Mouse (Mus musculus): ENCODE results near the gene Xpo4. TPM values are rescaled to one million over a fixed set of nuclear protein-coding genes. Genes with fewer than 3 reads are reported as not detected.
"Not testable (repeated sequence)": the region's sequence is repeated elsewhere in the genome, so short reads cannot be mapped to it uniquely, and the experiment has no call there.

Gene Xpo4
- polyA plus RNA-seq, 1 experiment from 2014 or later = 11.6 TPM

- H3K9ac ChIP-seq = no peak overlapping the region
- H3K4me3 ChIP-seq = no peak overlapping the region
- ATAC-seq (ENCODE audit: low FRiP score, low read depth) = no peak
- no peak overlapping the region for H3K4me2 ChIP-seq
- H3K27ac ChIP-seq (replicated peaks) = no peak overlapping the region
- peaks cover 4% of the 10 kb centered on the region; the same call in 1 of the 2 replicates for H3K4me1 ChIP-seq (replicated peaks)
- H3K9me3 ChIP-seq = no peaks in the 10 kb centered on the region
- H3K36me3 ChIP-seq = peaks cover 9% of the 10 kb centered on the region
- no peaks in the 10 kb centered on the region for H3K27me3 ChIP-seq
- WGBS = 87% methylated on average over 10 of the region's 10 CpGs
Observed at GRCm38 (mm10) chr14:57699016-57699415, 33.8 kb upstream of the Xpo4 start.

- H3K4me2 ChIP-seq = no peak overlapping the region
- no peaks in the 10 kb centered on the region for H3K27me3 ChIP-seq
- 94% methylated on average over 15 of the region's 15 CpGs for WGBS
- no peak overlapping the region for H3K4me3 ChIP-seq
- H3K9me3 ChIP-seq = no peaks in the 10 kb centered on the region
- no peak overlapping the region for H3K9ac ChIP-seq
- H3K4me1 ChIP-seq (replicated peaks) = no peaks in the 10 kb centered on the region
- H3K36me3 ChIP-seq = peaks cover 9% of the 10 kb centered on the region
- no peak for ATAC-seq (ENCODE audit: low FRiP score, low read depth)
- H3K27ac ChIP-seq (replicated peaks) = no peak overlapping the region
Observed at GRCm38 (mm10) chr14:57696066-57696465, 30.8 kb upstream of the Xpo4 start.

- no peak overlapping the region for H3K4me2 ChIP-seq
- no peak for ATAC-seq (ENCODE audit: low FRiP score, low read depth)
- H3K27ac ChIP-seq (replicated peaks) = no peak overlapping the region
- H3K27me3 ChIP-seq = no peaks in the 10 kb centered on the region
- WGBS = 89% methylated on average over 8 of the region's 8 CpGs
- H3K9ac ChIP-seq = no peak overlapping the region
- no peaks in the 10 kb centered on the region for H3K4me1 ChIP-seq (replicated peaks)
- H3K4me3 ChIP-seq = no peak overlapping the region
- peaks cover 9% of the 10 kb centered on the region for H3K36me3 ChIP-seq
- no peaks in the 10 kb centered on the region for H3K9me3 ChIP-seq
Observed at GRCm38 (mm10) chr14:57695550-57695949, 30.3 kb upstream of the Xpo4 start.

- Histone ChIP-seq H3K36me3 (peaks cover 5% of the 10 kb centered on the region; the same call in 1 of the 2 replicates), H3K9ac (no peak overlapping the region), H3K9me3 (no peaks in the 10 kb centered on the region), H3K4me2 (no peak overlapping the region), H3K4me1 (replicated peaks) (no peaks in the 10 kb centered on the region), H3K27me3 (no peaks in the 10 kb centered on the region), H3K4me3 (no peak overlapping the region), H3K27ac (replicated peaks) (no peak overlapping the region)
- WGBS = 86% methylated on average over 16 of the region's 16 CpGs
- ATAC-seq (ENCODE audit: low FRiP score, low read depth) = no peak
Observed at GRCm38 (mm10) chr14:57694246-57694645, 29.0 kb upstream of the Xpo4 start.

GRCm38 (mm10) chr14:57692517-57693130 is 27.4 kb upstream of the Xpo4 start:
- Histone ChIP-seq H3K9me3 (no peaks in the 10 kb centered on the region), H3K4me1 (replicated peaks) (no peaks in the 10 kb centered on the region), H3K9ac (no peak overlapping the region), H3K36me3 (peaks cover 5% of the 10 kb centered on the region; the same call in 1 of the 2 replicates), H3K27me3 (no peaks in the 10 kb centered on the region), H3K4me3 (no peak overlapping the region), H3K4me2 (no peak overlapping the region), H3K27ac (replicated peaks) (no peak overlapping the region)
- no peak for ATAC-seq (ENCODE audit: low FRiP score, low read depth)
- WGBS = 93% methylated on average over 17 of the region's 17 CpGs

- H3K4me1 ChIP-seq (replicated peaks) = no peaks in the 10 kb centered on the region
- H3K4me2 ChIP-seq = no peak overlapping the region
- H3K9ac ChIP-seq = no peak overlapping the region
- H3K4me3 ChIP-seq = no peak overlapping the region
- H3K9me3 ChIP-seq = no peaks in the 10 kb centered on the region
- WGBS = 95% methylated on average over 24 of the region's 24 CpGs
- H3K36me3 ChIP-seq = peaks cover 5% of the 10 kb centered on the region; the same call in 1 of the 2 replicates
- no peak for ATAC-seq (ENCODE audit: low FRiP score, low read depth)
- no peak overlapping the region for H3K27ac ChIP-seq (replicated peaks)
- H3K27me3 ChIP-seq = no peaks in the 10 kb centered on the region
Observed at GRCm38 (mm10) chr14:57691316-57691715, 26.1 kb upstream of the Xpo4 start.

GRCm38 (mm10) chr14:57690681-57691080 is 25.5 kb upstream of the Xpo4 start:
- WGBS = 94% methylated on average over 8 of the region's 8 CpGs
- H3K9me3 ChIP-seq = no peaks in the 10 kb centered on the region
- H3K27ac ChIP-seq (replicated peaks) = no peak overlapping the region
- H3K4me1 ChIP-seq (replicated peaks) = no peaks in the 10 kb centered on the region
- H3K36me3 ChIP-seq = peaks cover 1% of the 10 kb centered on the region; the same call in 1 of the 2 replicates
- no peak for ATAC-seq (ENCODE audit: low FRiP score, low read depth)
- H3K4me3 ChIP-seq = no peak overlapping the region
- no peaks in the 10 kb centered on the region for H3K27me3 ChIP-seq
- H3K4me2 ChIP-seq = no peak overlapping the region
- H3K9ac ChIP-seq = no peak overlapping the region

- H3K36me3 ChIP-seq; H3K4me3 ChIP-seq; H3K4me2 ChIP-seq; H3K9me3 ChIP-seq; H3K27ac ChIP-seq (replicated peaks); H3K27me3 ChIP-seq; H3K4me1 ChIP-seq (replicated peaks); ATAC-seq (ENCODE audit: low FRiP score, low read depth); H3K9ac ChIP-seq: not testable (repeated sequence)
- 91% methylated on average over 7 of the region's 7 CpGs for WGBS
Observed at GRCm38 (mm10) chr14:57688066-57688465, 22.8 kb upstream of the Xpo4 start.

- 87% methylated on average over 5 of the region's 5 CpGs for WGBS
- Histone ChIP-seq H3K36me3 (no peaks in the 10 kb centered on the region), H3K27me3 (no peaks in the 10 kb centered on the region), H3K4me3 (no peak overlapping the region), H3K9ac (no peak overlapping the region), H3K27ac (replicated peaks) (no peak overlapping the region), H3K4me1 (replicated peaks) (no peaks in the 10 kb centered on the region), H3K4me2 (no peak overlapping the region), H3K9me3 (no peaks in the 10 kb centered on the region)
- ATAC-seq (ENCODE audit: low FRiP score, low read depth) = no peak
Observed at GRCm38 (mm10) chr14:57687441-57687840, 22.2 kb upstream of the Xpo4 start.

- WGBS = 96% methylated on average over 6 of the region's 6 CpGs
- H3K4me1 ChIP-seq (replicated peaks) = no peaks in the 10 kb centered on the region
- no peaks in the 10 kb centered on the region for H3K9me3 ChIP-seq
- H3K36me3 ChIP-seq = no peaks in the 10 kb centered on the region
- no peak overlapping the region for H3K9ac ChIP-seq
- ATAC-seq (ENCODE audit: low FRiP score, low read depth) = no peak
- H3K27ac ChIP-seq (replicated peaks) = no peak overlapping the region
- no peak overlapping the region for H3K4me3 ChIP-seq
- no peak overlapping the region for H3K4me2 ChIP-seq
- H3K27me3 ChIP-seq = no peaks in the 10 kb centered on the region
Observed at GRCm38 (mm10) chr14:57686647-57687046, 21.4 kb upstream of the Xpo4 start.

- no peaks in the 10 kb centered on the region; the same call in 1 of the 2 replicates for H3K4me1 ChIP-seq (replicated peaks)
- H3K9ac ChIP-seq = no peak overlapping the region
- no peak overlapping the region for H3K4me3 ChIP-seq
- no peak overlapping the region for H3K27ac ChIP-seq (replicated peaks)
- WGBS = 3% methylated on average over 1 of the region's 1 CpGs
- H3K36me3 ChIP-seq = no peaks in the 10 kb centered on the region
- peak; percentile 59; the same call in 1 of the 2 replicates for ATAC-seq (ENCODE audit: low FRiP score, low read depth)
- H3K4me2 ChIP-seq = no peak overlapping the region
- H3K9me3 ChIP-seq = no peaks in the 10 kb centered on the region
- no peaks in the 10 kb centered on the region for H3K27me3 ChIP-seq
Observed at GRCm38 (mm10) chr14:57684579-57684978, 19.3 kb upstream of the Xpo4 start.

GRCm38 (mm10) chr14:57682751-57683150 is 17.5 kb upstream of the Xpo4 start:
- H3K9ac ChIP-seq = no peak overlapping the region
- H3K9me3 ChIP-seq = no peaks in the 10 kb centered on the region
- ATAC-seq (ENCODE audit: low FRiP score, low read depth) = no peak
- no peaks in the 10 kb centered on the region; the same call in 1 of the 2 replicates for H3K4me1 ChIP-seq (replicated peaks)
- no peak overlapping the region for H3K27ac ChIP-seq (replicated peaks)
- no peaks in the 10 kb centered on the region for H3K27me3 ChIP-seq
- H3K4me2 ChIP-seq = no peak overlapping the region
- no peak overlapping the region for H3K4me3 ChIP-seq
- no peaks in the 10 kb centered on the region for H3K36me3 ChIP-seq
- 84% methylated on average over 4 of the region's 4 CpGs for WGBS
